In the genomic region with DNA sequence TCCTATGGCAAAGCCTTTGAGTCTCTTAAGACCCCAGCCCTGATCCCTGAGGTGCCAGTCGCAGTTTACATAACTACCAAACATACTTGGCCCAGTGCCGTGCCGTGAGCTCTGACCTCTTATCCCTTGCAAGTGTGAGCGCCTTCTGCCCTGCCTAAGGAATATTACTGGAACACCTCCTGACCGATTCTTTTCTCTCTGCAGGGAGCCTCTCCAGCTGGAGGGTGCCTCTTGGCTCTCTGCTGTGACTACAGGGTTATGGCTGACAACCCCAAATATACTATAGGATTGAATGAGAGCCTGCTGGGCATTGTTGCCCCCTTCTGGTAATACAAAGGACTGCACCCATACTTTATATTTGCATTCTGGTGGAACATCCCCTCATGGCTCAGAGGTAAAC, we compare ENCODE assay signal across 8 mouse cellular contexts. TPM values are rescaled to one million over a fixed set of nuclear protein-coding genes. Genes with fewer than 3 reads are reported as not detected.
DNase-seq lines count a peak whose midpoint lies in the region; ATAC-seq and TF ChIP-seq lines count a peak whose summit lies in the region.

No protein-coding gene starts in this region.

- H3K36me3 ChIP-seq in embryonic facial prominence, embryonic 14.5 days (ENCODE audit: control insufficient read depth, insufficient read depth, low read length): peaks cover 72% of the 10 kb centered on the region
- no peaks in the 10 kb centered on the region for H3K36me3 ChIP-seq in kidney, adult 2 months (ENCODE audit: control insufficient read depth, insufficient read depth, low read length)
- H3K36me3 ChIP-seq in stomach, postnatal 0 days (ENCODE audit: control insufficient read depth, insufficient read depth, low read length): peaks cover 10% of the 10 kb centered on the region

- TF ChIP-seq EP300 in stomach, postnatal 0 days (optimal IDR thresholded peaks at IDR 0.05): no peak

- TF ChIP-seq POLR2A in kidney, adult 2 months (IDR thresholded peaks at IDR 0.05; ENCODE audit: low read depth, low read length): no peak

- peak; percentile 34 for TF ChIP-seq CTCF in kidney, adult 2 months (conservative IDR thresholded peaks at IDR 0.05; ENCODE audit: insufficient read depth, insufficient read length, low read depth, low read length)
- TF ChIP-seq CTCF in stomach, postnatal 0 days (IDR thresholded peaks at IDR 0.05; ENCODE audit: low read depth): peak; percentile 87

- no peaks in the 10 kb centered on the region for H3K27me3 ChIP-seq in embryonic facial prominence, embryonic 14.5 days (replicated peaks; ENCODE audit: control insufficient read depth, insufficient read depth, low read length)
- no peaks in the 10 kb centered on the region for H3K27me3 ChIP-seq in kidney, adult 2 months (replicated peaks; ENCODE audit: control insufficient read depth, insufficient read depth, low read length)
- no peaks in the 10 kb centered on the region for H3K27me3 ChIP-seq in stomach, postnatal 0 days (ENCODE audit: control insufficient read depth, insufficient read depth, low read length)

- peak; percentile 56 for DNase-seq in kidney, adult 11 months
- DNase-seq in kidney, postnatal 10 days: no peak
- DNase-seq in R1 (ENCODE audit: low read depth, low spot score): peak; percentile 55
- peak; percentile 46 for DNase-seq in embryonic facial prominence, embryonic 14.5 days (ENCODE audit: low spot score)
- peak; percentile 62 for DNase-seq in kidney, adult 2 months
- DNase-seq in stomach, postnatal 0 days (ENCODE audit: low spot score): peak; percentile 37
- no peak for DNase-seq in left cerebral cortex, adult 11 months (ENCODE audit: low spot score)

- H3K4me1 ChIP-seq in embryonic facial prominence, embryonic 14.5 days (ENCODE audit: control insufficient read depth, insufficient read depth, low read length): no peaks in the 10 kb centered on the region
- no peaks in the 10 kb centered on the region for H3K4me1 ChIP-seq in kidney, adult 2 months (ENCODE audit: control insufficient read depth, insufficient read depth, low read length)
- no peaks in the 10 kb centered on the region for H3K4me1 ChIP-seq in stomach, postnatal 0 days (replicated peaks; ENCODE audit: control insufficient read depth, insufficient read depth)

- H3K4me3 ChIP-seq in embryonic facial prominence, embryonic 14.5 days (ENCODE audit: low read depth, low read length): no peak overlapping the region
- H3K4me3 ChIP-seq in kidney, adult 2 months (ENCODE audit: insufficient read depth, low read depth, low read length): no peak overlapping the region
- no peak overlapping the region for H3K4me3 ChIP-seq in stomach, postnatal 0 days (ENCODE audit: low read depth, low read length)

- ATAC-seq in embryonic facial prominence, embryonic 14.5 days (ENCODE audit: low read depth): peak; percentile 69
- ATAC-seq in megakaryocyte progenitor cell, adult 5-6 weeks (replicated peaks; ENCODE audit: poor library complexity): peak; percentile 96
- no peak for ATAC-seq in stomach, postnatal 0 days (ENCODE audit: low FRiP score, low TSS enrichment)

- H3K27ac ChIP-seq in embryonic facial prominence, embryonic 14.5 days (replicated peaks; ENCODE audit: low read depth, low read length): no peak overlapping the region
- no peak overlapping the region for H3K27ac ChIP-seq in kidney, adult 2 months (ENCODE audit: insufficient read depth, low read depth, low read length)
- H3K27ac ChIP-seq in stomach, postnatal 0 days (replicated peaks): no peak overlapping the region

- H3K9me3 ChIP-seq in embryonic facial prominence, embryonic 14.5 days (ENCODE audit: control insufficient read depth, low read length): no peaks in the 10 kb centered on the region
- no peaks in the 10 kb centered on the region for H3K9me3 ChIP-seq in stomach, postnatal 0 days (ENCODE audit: control insufficient read depth, low read length)

- no peak overlapping the region for H3K9ac ChIP-seq in embryonic facial prominence, embryonic 14.5 days (ENCODE audit: low read depth, low read length)
- no peak overlapping the region for H3K9ac ChIP-seq in stomach, postnatal 0 days (ENCODE audit: low read length)

- no peak overlapping the region for H3K4me2 ChIP-seq in embryonic facial prominence, embryonic 14.5 days (ENCODE audit: low read depth, low read length)
- H3K4me2 ChIP-seq in stomach, postnatal 0 days (replicated peaks; ENCODE audit: low read depth): no peak overlapping the region

- WGBS in embryonic facial prominence, embryonic 14.5 days: 82% methylated on average over 5 of the region's 5 CpGs
- 59% methylated on average over 5 of the region's 5 CpGs for WGBS in kidney, adult 2 months
- 72% methylated on average over 5 of the region's 5 CpGs for WGBS in stomach, postnatal 0 days

RNA-seq across cellular contexts. Expression of gene Dnase1l2, which starts 5.9 kb away (rescaled TPM):
- 3.3 and 4.9 TPM in 2 replicates for polyA plus RNA-seq in embryonic facial prominence, embryonic 14.5 days (2014; fragmentation: Nextera tagmentation; extraction: Ambion mirVana)
- 7.6 and 8.8 TPM in 2 replicates for polyA plus RNA-seq in kidney, adult 2 months (2012; rRNA removed)
- 0.94 and 3.5 TPM in 2 replicates for total RNA-seq in megakaryocyte progenitor cell, adult 5-6 weeks (2015)
- 2.9 and 4.0 TPM in 2 replicates for total RNA-seq in megakaryocyte progenitor cell, adult 5-6 weeks (2017)
- 88.0 and 98.5 TPM in 2 replicates for polyA plus RNA-seq in stomach, postnatal 0 days (2015; fragmentation: Nextera tagmentation; extraction: Ambion mirVana)

RNA-seq across cellular contexts. Expression of gene Eci1, which starts 10.6 kb away (rescaled TPM):
- polyA plus RNA-seq in embryonic facial prominence, embryonic 14.5 days (2014; fragmentation: Nextera tagmentation; extraction: Ambion mirVana): 57.6 and 58.7 TPM in 2 replicates
- 196 and 222 TPM in 2 replicates for polyA plus RNA-seq in kidney, adult 2 months (2012; rRNA removed)
- 58.5 and 67.8 TPM in 2 replicates for total RNA-seq in megakaryocyte progenitor cell, adult 5-6 weeks (2015)
- total RNA-seq in megakaryocyte progenitor cell, adult 5-6 weeks (2017): 27.7 and 32.6 TPM in 2 replicates
- polyA plus RNA-seq in stomach, postnatal 0 days (2015; fragmentation: Nextera tagmentation; extraction: Ambion mirVana): 250 and 263 TPM in 2 replicates

RNA-seq across cellular contexts. Expression of gene Rnps1, which starts 22.7 kb away (rescaled TPM):
- polyA plus RNA-seq in embryonic facial prominence, embryonic 14.5 days (2014; fragmentation: Nextera tagmentation; extraction: Ambion mirVana): 202 and 224 TPM in 2 replicates
- 73.0 and 76.9 TPM in 2 replicates for polyA plus RNA-seq in kidney, adult 2 months (2012; rRNA removed)
- 143 and 154 TPM in 2 replicates for total RNA-seq in megakaryocyte progenitor cell, adult 5-6 weeks (2015)
- total RNA-seq in megakaryocyte progenitor cell, adult 5-6 weeks (2017): 187 and 191 TPM in 2 replicates
- 106 and 113 TPM in 2 replicates for polyA plus RNA-seq in stomach, postnatal 0 days (2015; fragmentation: Nextera tagmentation; extraction: Ambion mirVana)

RNA-seq across cellular contexts. Expression of gene E4f1, which starts 33.1 kb away (rescaled TPM):
- polyA plus RNA-seq in embryonic facial prominence, embryonic 14.5 days (2014; fragmentation: Nextera tagmentation; extraction: Ambion mirVana): 13.3 and 18.6 TPM in 2 replicates
- 63.7 and 72.8 TPM in 2 replicates for polyA plus RNA-seq in kidney, adult 2 months (2012; rRNA removed)
- 23.3 and 27.5 TPM in 2 replicates for total RNA-seq in megakaryocyte progenitor cell, adult 5-6 weeks (2015)
- 13.6 and 18.7 TPM in 2 replicates for total RNA-seq in megakaryocyte progenitor cell, adult 5-6 weeks (2017)
- 12.0 and 12.5 TPM in 2 replicates for polyA plus RNA-seq in stomach, postnatal 0 days (2015; fragmentation: Nextera tagmentation; extraction: Ambion mirVana)

RNA-seq across cellular contexts. Expression of gene Pgp, which starts 33.2 kb away (rescaled TPM):
- 57.7 and 58.5 TPM in 2 replicates for polyA plus RNA-seq in embryonic facial prominence, embryonic 14.5 days (2014; fragmentation: Nextera tagmentation; extraction: Ambion mirVana)
- 38.7 and 46.5 TPM in 2 replicates for polyA plus RNA-seq in kidney, adult 2 months (2012; rRNA removed)
- 25.4 and 26.4 TPM in 2 replicates for total RNA-seq in megakaryocyte progenitor cell, adult 5-6 weeks (2015)
- total RNA-seq in megakaryocyte progenitor cell, adult 5-6 weeks (2017): 16.6 and 21.5 TPM in 2 replicates
- 45.4 and 48.9 TPM in 2 replicates for polyA plus RNA-seq in stomach, postnatal 0 days (2015; fragmentation: Nextera tagmentation; extraction: Ambion mirVana)

Comparison
In these comparisons a context has a peak if more than half of its experiments do, and no peak if none do; other contexts are left out.
1. DNase-seq: peak in kidney, adult 11 months (single experiment), R1 (single experiment), embryonic facial prominence, embryonic 14.5 days (single experiment), kidney, adult 2 months (single experiment) and stomach, postnatal 0 days (single experiment); none in kidney, postnatal 10 days (single experiment) and left cerebral cortex, adult 11 months (single experiment).